Comparison of ENCODE assay signal across 8 mouse cellular contexts in the genomic region with DNA sequence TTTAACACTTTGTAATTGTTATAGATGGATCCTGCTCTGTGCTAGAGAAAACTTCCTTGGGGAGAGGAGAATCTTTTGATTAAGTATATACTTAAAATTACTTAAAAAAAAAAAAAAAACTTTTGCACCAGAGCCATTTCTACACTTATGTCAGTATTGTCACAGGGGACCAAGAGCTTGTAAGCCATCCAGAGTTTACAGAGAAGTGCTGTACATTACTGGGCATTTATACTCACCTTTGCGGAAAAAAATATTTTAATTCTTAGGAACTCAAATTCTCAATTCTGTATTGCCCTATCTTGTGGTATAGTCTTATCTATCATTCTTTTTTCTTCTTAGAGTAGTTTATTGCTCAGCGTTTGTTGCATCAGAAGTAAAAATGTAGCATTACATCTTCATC. TPM values are rescaled to one million over a fixed set of nuclear protein-coding genes. Genes with fewer than 3 reads are reported as not detected.
DNase-seq lines count a peak whose midpoint lies in the region; ATAC-seq and TF ChIP-seq lines count a peak whose summit lies in the region.

No protein-coding gene starts in this region.

- peak overlapping the region; percentile 63 for H3K4me2 ChIP-seq in heart, embryonic 11.5 days
- peak overlapping the region; percentile 78 for H3K4me2 ChIP-seq in liver, embryonic 16.5 days (ENCODE audit: low read depth, low read length)

- no peaks in the 10 kb centered on the region for H3K9me3 ChIP-seq in heart, embryonic 11.5 days (replicated peaks; ENCODE audit: control insufficient read depth, low read length)
- no peaks in the 10 kb centered on the region for H3K9me3 ChIP-seq in E14TG2a.4 (ENCODE audit: low read length)
- H3K9me3 ChIP-seq in hindbrain, embryonic 10.5 days: no peaks in the 10 kb centered on the region
- H3K9me3 ChIP-seq in liver, embryonic 16.5 days (replicated peaks; ENCODE audit: control insufficient read depth, low read length): no peaks in the 10 kb centered on the region

- ATAC-seq in heart, embryonic 11.5 days (replicated peaks; ENCODE audit: insufficient number of reproducible peaks, low FRiP score, low TSS enrichment): no peak
- ATAC-seq in liver, embryonic 16.5 days (ENCODE audit: low read depth): no peak

- intact Hi-C loops in heart, postnatal 14 days (cut with DNase I): loop anchor here (5.0 kb wide), 4 partner anchors 101 to 489 kb away; no protein-coding TSS in a partner anchor

- no peak for TF ChIP-seq CTCF in E14TG2a.4 (conservative IDR thresholded peaks at IDR 0.05; ENCODE audit: low read length)

- H3K36me3 ChIP-seq in heart, embryonic 11.5 days (ENCODE audit: control insufficient read depth, insufficient read depth, low read length): no peaks in the 10 kb centered on the region
- no peaks in the 10 kb centered on the region for H3K36me3 ChIP-seq in E14TG2a.4 (ENCODE audit: insufficient read depth, low read length)
- no peaks in the 10 kb centered on the region for H3K36me3 ChIP-seq in hindbrain, embryonic 10.5 days
- no peaks in the 10 kb centered on the region for H3K36me3 ChIP-seq in liver, embryonic 16.5 days (ENCODE audit: control insufficient read depth, insufficient read depth)

- no peak overlapping the region for H3K27ac ChIP-seq in heart, embryonic 11.5 days (ENCODE audit: low read depth, low read length)
- peak overlapping the region; percentile 96; the same call in 1 of the 2 replicates for H3K27ac ChIP-seq in hindbrain, embryonic 10.5 days
- H3K27ac ChIP-seq in liver, embryonic 16.5 days (ENCODE audit: low read length): no peak overlapping the region

- no peaks in the 10 kb centered on the region for H3K27me3 ChIP-seq in heart, embryonic 11.5 days (ENCODE audit: control insufficient read depth, insufficient read depth, low read length)
- H3K27me3 ChIP-seq in E14TG2a.4 (ENCODE audit: insufficient read depth, low read length): peaks cover 6% of the 10 kb centered on the region; the same call in 1 of the 2 replicates
- H3K27me3 ChIP-seq in hindbrain, embryonic 10.5 days (ENCODE audit: insufficient read depth, poor library complexity, severe bottlenecking): peaks cover 3% of the 10 kb centered on the region
- no peaks in the 10 kb centered on the region for H3K27me3 ChIP-seq in liver, embryonic 16.5 days (ENCODE audit: control insufficient read depth, insufficient read depth, low read depth, low read length)

- no peak for DNase-seq in heart, postnatal 14 days
- DNase-seq in hindbrain, embryonic 10.5 days (ENCODE audit: low spot score): no peak
- no peak for DNase-seq in adrenal gland, postnatal 14 days
- no peak for DNase-seq in thymus, postnatal 0 days (ENCODE audit: low spot score)
- no peak for DNase-seq in adipocyte (ENCODE audit: low spot score)

- 70% methylated on average over 2 of the region's 2 CpGs for WGBS in heart, embryonic 11.5 days (ENCODE audit: insufficient replicate concordance)
- 80% methylated on average over 2 of the region's 2 CpGs for WGBS in hindbrain, embryonic 10.5 days
- 71% methylated on average over 2 of the region's 2 CpGs for whole genome bisulfite sequencing in liver, embryonic 16.5 days (ENCODE audit: insufficient replicate concordance)

- H3K9ac ChIP-seq in heart, embryonic 11.5 days (ENCODE audit: low read depth, low read length): no peak overlapping the region; the same call in 1 of the 2 replicates
- peak overlapping the region; percentile 43 for H3K9ac ChIP-seq in liver, embryonic 16.5 days (ENCODE audit: low read depth, low read length)

- H3K4me3 ChIP-seq in heart, embryonic 11.5 days (ENCODE audit: low read depth, low read length): peak overlapping the region; percentile 99
- H3K4me3 ChIP-seq in E14TG2a.4 (replicated peaks; ENCODE audit: low read length): peak overlapping the region; percentile 95
- H3K4me3 ChIP-seq in hindbrain, embryonic 10.5 days: peak overlapping the region; percentile 71
- peak overlapping the region; percentile 90 for H3K4me3 ChIP-seq in liver, embryonic 16.5 days (ENCODE audit: low read depth, low read length)

- peaks cover 5% of the 10 kb centered on the region for H3K4me1 ChIP-seq in heart, embryonic 11.5 days (ENCODE audit: control insufficient read depth, insufficient read depth, low read length)
- peaks cover 13% of the 10 kb centered on the region for H3K4me1 ChIP-seq in E14TG2a.4 (replicated peaks; ENCODE audit: low read depth, low read length)
- H3K4me1 ChIP-seq in hindbrain, embryonic 10.5 days (replicated peaks): peaks cover 8% of the 10 kb centered on the region
- peaks cover 9% of the 10 kb centered on the region for H3K4me1 ChIP-seq in liver, embryonic 16.5 days (ENCODE audit: control insufficient read depth, low read depth, low read length)

RNA-seq across cellular contexts. Expression of a gene that starts 1.0 kb away (rescaled TPM):
- polyA plus RNA-seq in heart, embryonic 11.5 days (2014; fragmentation: Nextera tagmentation; extraction: Ambion mirVana): 17.8 and 19.0 TPM in 2 replicates
- total RNA-seq in heart, postnatal 14 days (2021): 10 to 100 TPM; 11.2 to 11.7 TPM
- polyA plus RNA-seq in hindbrain, embryonic 10.5 days (2016; fragmentation: Nextera tagmentation; extraction: Ambion mirVana): 28.9 and 29.1 TPM in 2 replicates
- 5.7 and 6.7 TPM in 2 replicates for polyA plus RNA-seq in liver, embryonic 16.5 days (2015; fragmentation: Nextera tagmentation; extraction: Ambion mirVana)
- total RNA-seq in adrenal gland, postnatal 14 days (2021): 24.1 and 29.9 TPM in 2 replicates
- 13.7 and 19.4 TPM in 2 replicates for polyA plus RNA-seq in thymus, postnatal 0 days (2015; fragmentation: Nextera tagmentation; extraction: Ambion mirVana)
